Mouse (Mus musculus): ENCODE data around the gene Ssrp1. TPM values are rescaled to one million over a fixed set of nuclear protein-coding genes. Genes with fewer than 3 reads are reported as not detected.

The Ssrp1 gene
- total RNA-seq, 2 experiments from 2014 or later = 101 to 105 TPM

- no peak for DNase-seq (ENCODE audit: extremely low spot score in 1 of 2, low spot score in 2 of 2)
Observed at GRCm38 (mm10) chr2:85030989-85031388, 6.0 kb upstream of the Ssrp1 start.

GRCm38 (mm10) chr2:85033121-85033520 lies 3.9 kb upstream of the Ssrp1 start:
- no peak for DNase-seq (ENCODE audit: extremely low spot score in 1 of 2, low spot score in 2 of 2)
- intact Hi-C loops (cut with DNase I) = no loop called here

More at GRCm38 (mm10) chr2:85030989-85031388, 6.0 kb upstream of the Ssrp1 start:
- intact Hi-C loops (cut with DNase I) = no loop called here

- intact Hi-C loops (cut with DNase I) = no loop called here
- DNase-seq (ENCODE audit: extremely low spot score in 1 of 2, low spot score in 2 of 2) = no peak
Observed at GRCm38 (mm10) chr2:85034169-85034568, 2.9 kb upstream of the Ssrp1 start.

- peak in 1 of 2 experiments; percentile 26 for DNase-seq (ENCODE audit: extremely low spot score in 1 of 2, low spot score in 2 of 2)
- intact Hi-C loops (cut with DNase I) = no loop called here
Observed at GRCm38 (mm10) chr2:85036507-85037046, 457 bp upstream of the Ssrp1 start.

GRCm38 (mm10) chr2:85038336-85038735 lies 1.3 kb downstream of the Ssrp1 start:
- intact Hi-C loops (cut with DNase I) = no loop called here
- DNase-seq (ENCODE audit: extremely low spot score in 1 of 2, low spot score in 2 of 2) = no peak

- no peak for DNase-seq (ENCODE audit: extremely low spot score in 1 of 2, low spot score in 2 of 2)
- intact Hi-C loops (cut with DNase I) = loop anchor here (10.0 kb wide), 1 partner anchor 309 kb away; the partner anchor contains the start of gene Ypel4
Observed at GRCm38 (mm10) chr2:85043623-85044022, 6.6 kb downstream of the Ssrp1 start.

GRCm38 (mm10) chr2:85046222-85046621 lies 9.2 kb downstream of the Ssrp1 start:
- no peak for DNase-seq (ENCODE audit: extremely low spot score in 1 of 2, low spot score in 2 of 2)
- intact Hi-C loops (cut with DNase I) = loop anchor here (10.0 kb wide), 1 partner anchor 311 kb away; the partner anchor contains the start of gene Ypel4

- intact Hi-C loops (cut with DNase I) = loop anchor here (10.0 kb wide), 1 partner anchor 312 kb away; the partner anchor contains the start of gene Ypel4
Observed at GRCm38 (mm10) chr2:85047081-85047480, 10.0 kb downstream of the Ssrp1 start.

GRCm38 (mm10) chr2:85047596-85048167 lies 10.6 kb downstream of the Ssrp1 start, which contains the start of gene Tnks1bp1:
Gene Tnks1bp1, plus strand, starts transcription at chr2:85048022.
- DNase-seq (ENCODE audit: extremely low spot score in 1 of 2, low spot score in 2 of 2) = peak; percentile 90 to 97
- intact Hi-C loops (cut with DNase I) = loop anchor here (10.0 kb wide), 1 partner anchor 313 kb away; the partner anchor contains the start of gene Ypel4

More at GRCm38 (mm10) chr2:85047081-85047480, 10.0 kb downstream of the Ssrp1 start:
- no peak for DNase-seq (ENCODE audit: extremely low spot score in 1 of 2, low spot score in 2 of 2)

GRCm38 (mm10) chr2:85048168-85048751 lies 11.2 kb downstream of the Ssrp1 start:
- intact Hi-C loops (cut with DNase I) = loop anchor here (10.0 kb wide), 1 partner anchor 313 kb away; the partner anchor contains the start of gene Ypel4
- DNase-seq (ENCODE audit: extremely low spot score in 1 of 2, low spot score in 2 of 2) = peak; percentile 62 to 90

- intact Hi-C loops (cut with DNase I) = loop anchor here (10.0 kb wide), 1 partner anchor 314 kb away; the partner anchor contains the start of gene Ypel4
Observed at GRCm38 (mm10) chr2:85049277-85049676, 12.2 kb downstream of the Ssrp1 start.

GRCm38 (mm10) chr2:85050001-85050634 lies 13.1 kb downstream of the Ssrp1 start:
- DNase-seq (ENCODE audit: extremely low spot score in 1 of 2, low spot score in 2 of 2) = peak; percentile 36 to 83
- intact Hi-C loops (cut with DNase I) = no loop called here

More at GRCm38 (mm10) chr2:85049277-85049676, 12.2 kb downstream of the Ssrp1 start:
- peak in 1 of 2 experiments; percentile 59 for DNase-seq (ENCODE audit: extremely low spot score in 1 of 2, low spot score in 2 of 2)

- intact Hi-C loops (cut with DNase I) = no loop called here
- peak in 1 of 2 experiments; percentile 79 for DNase-seq (ENCODE audit: extremely low spot score in 1 of 2, low spot score in 2 of 2)
Observed at GRCm38 (mm10) chr2:85050746-85051145, 13.7 kb downstream of the Ssrp1 start.

GRCm38 (mm10) chr2:85053192-85053816 lies 16.3 kb downstream of the Ssrp1 start:
- DNase-seq (ENCODE audit: extremely low spot score in 1 of 2, low spot score in 2 of 2) = no peak
- intact Hi-C loops (cut with DNase I) = no loop called here

- no peak for DNase-seq (ENCODE audit: extremely low spot score in 1 of 2, low spot score in 2 of 2)
- intact Hi-C loops (cut with DNase I) = no loop called here
Observed at GRCm38 (mm10) chr2:85056711-85057110, 19.7 kb downstream of the Ssrp1 start.

- intact Hi-C loops (cut with DNase I) = no loop called here
- no peak for DNase-seq (ENCODE audit: extremely low spot score in 1 of 2, low spot score in 2 of 2)
Observed at GRCm38 (mm10) chr2:85059677-85060076, 22.6 kb downstream of the Ssrp1 start.

GRCm38 (mm10) chr2:85060591-85061060 lies 23.6 kb downstream of the Ssrp1 start:
- no peak for DNase-seq (ENCODE audit: extremely low spot score in 1 of 2, low spot score in 2 of 2)
- intact Hi-C loops (cut with DNase I) = no loop called here

- DNase-seq (ENCODE audit: extremely low spot score in 1 of 2, low spot score in 2 of 2) = no peak
Observed at GRCm38 (mm10) chr2:85061107-85061541, 24.1 kb downstream of the Ssrp1 start.

More at GRCm38 (mm10) chr2:85061107-85061541, 24.1 kb downstream of the Ssrp1 start:
- intact Hi-C loops (cut with DNase I) = no loop called here

Measured in left cerebral cortex, postnatal 10 days (tissue).